Mouse (Mus musculus) adrenal gland, adult (tissue): ENCODE results near the gene Ankrd13c.

Source experiments
- DNase-seq, 2 experiments: peaks; one replicate each; pipeline ENCODE4 v3.0.0; 2022 to 2023; ENCODE audit warnings: low spot score in 1 of 2; ENCODE audit not compliant: inconsistent age in 2 of 2

The Ankrd13c gene

GRCm38 (mm10) chr3:157952716-157953115, 5.7 kb downstream of the Ankrd13c start:
- no peak for DNase-seq

GRCm38 (mm10) chr3:157955466-157955865, 8.4 kb downstream of the Ankrd13c start:
- DNase-seq, result no peak

- no peak for DNase-seq
These were observed 9.2 kb downstream of the Ankrd13c start for GRCm38 (mm10) chr3:157956201-157956600.

GRCm38 (mm10) chr3:157957320-157957719, 10.3 kb downstream of the Ankrd13c start:
- peak in 1 of 2 experiments; percentile 44 for DNase-seq

- DNase-seq, result no peak
These were observed 24.1 kb downstream of the Ankrd13c start for GRCm38 (mm10) chr3:157971151-157971550.

GRCm38 (mm10) chr3:157973236-157973635, 26.2 kb downstream of the Ankrd13c start:
- DNase-seq, result no peak

GRCm38 (mm10) chr3:157979619-157980018, 32.6 kb downstream of the Ankrd13c start:
- no peak for DNase-seq

GRCm38 (mm10) chr3:157993322-157993721, 46.3 kb downstream of the Ankrd13c start:
- DNase-seq, result no peak

- no peak for DNase-seq
These were observed 48.7 kb downstream of the Ankrd13c start for GRCm38 (mm10) chr3:157995726-157996125.

- DNase-seq, result no peak
These were observed 51.8 kb downstream of the Ankrd13c start for GRCm38 (mm10) chr3:157998742-157999369.

- DNase-seq, result no peak
These were observed 61.6 kb downstream of the Ankrd13c start for GRCm38 (mm10) chr3:158008647-158009046.

GRCm38 (mm10) chr3:158009762-158010320, 62.8 kb downstream of the Ankrd13c start:
- no peak for DNase-seq

GRCm38 (mm10) chr3:158031371-158031925, 84.4 kb downstream of the Ankrd13c start:
- peak; percentile 92 to 96 for DNase-seq

GRCm38 (mm10) chr3:158032106-158032505, 85.1 kb downstream of the Ankrd13c start:
- DNase-seq, result no peak

- DNase-seq, result no peak
These were observed 88.8 kb downstream of the Ankrd13c start for GRCm38 (mm10) chr3:158035866-158036265.

- peak; percentile 96 to 98 for DNase-seq
These were observed 89.4 kb downstream of the Ankrd13c start, which contains the start of the genes Srsf11 and Lrrc40 for GRCm38 (mm10) chr3:158036329-158036988. Gene Srsf11, minus strand, starts transcription at chr3:158036639. Gene Lrrc40, plus strand, starts transcription at chr3:158036662.

GRCm38 (mm10) chr3:158038106-158038505, 91.1 kb downstream of the Ankrd13c start:
- no peak for DNase-seq

- DNase-seq, result no peak
These were observed 93.7 kb downstream of the Ankrd13c start for GRCm38 (mm10) chr3:158040755-158041154.

GRCm38 (mm10) chr3:158049508-158049907, 102.5 kb downstream of the Ankrd13c start:
- no peak for DNase-seq
